Mouse (Mus musculus) forebrain, embryonic 10.5 days (tissue): Measurements from ENCODE around the gene Pik3c2b. TPM values are rescaled to one million over a fixed set of nuclear protein-coding genes. Genes with fewer than 3 reads are reported as not detected.

ENCODE experiments used
- DNase-seq: peaks from one replicate; pipeline ENCODE4 v3.0.0-alpha.2; 2017; ENCODE audit warnings: low spot score; ENCODE audit errors: extremely low spot score
- H3K27ac ChIP-seq: fragments of 300-500 bp; sonication (generic); 2 replicates; pipeline ENCODE4 v1.5.1; 2016; ENCODE audit warnings: mild to moderate bottlenecking
- H3K27me3 ChIP-seq: fragments of 300-500 bp; sonication (generic); 2 replicates; pipeline ENCODE4 v1.6.1; 2016; ENCODE audit warnings: mild to moderate bottlenecking; ENCODE audit not compliant: poor library complexity, severe bottlenecking
- H3K36me3 ChIP-seq: fragments of 300-500 bp; sonication (generic); replicated peaks from 2 replicates; pipeline ENCODE4 v1.6.1; 2016; ENCODE audit warnings: mild to moderate bottlenecking, moderate library complexity
- H3K4me1 ChIP-seq: fragments of 300-500 bp; sonication (generic); 2 replicates; pipeline ENCODE4 v1.6.1; 2016
- H3K4me3 ChIP-seq: fragments of 300-500 bp; sonication (generic); 2 replicates; pipeline ENCODE4 v1.5.1; 2016; ENCODE audit warnings: mild to moderate bottlenecking, moderate library complexity
- H3K9me3 ChIP-seq: fragments of 300-500 bp; sonication (generic); 2 replicates; pipeline ENCODE4 v1.6.1; 2016; ENCODE audit warnings: mild to moderate bottlenecking, moderate library complexity
- WGBS: fragments of 180-500 bp; shearing (Covaris S2); methylation state at CpG from one replicate; pipeline ENCODE4 v1.1.7; 2016; 5-methylcytosine and 5-hydroxymethylcytosine counted together
- polyA plus RNA-seq: library from polyadenylated mRNA; unstranded; fragments of >200 nt; fragmentation: Nextera tagmentation; extraction: Ambion mirVana; gene quantifications from 2 replicates; pipeline ENCODE4 v1.2.1, GENCODE M21; 2016

Pik3c2b gene
- polyA plus RNA-seq, 1 experiment from 2014 or later: 13.7 TPM

DNA sequence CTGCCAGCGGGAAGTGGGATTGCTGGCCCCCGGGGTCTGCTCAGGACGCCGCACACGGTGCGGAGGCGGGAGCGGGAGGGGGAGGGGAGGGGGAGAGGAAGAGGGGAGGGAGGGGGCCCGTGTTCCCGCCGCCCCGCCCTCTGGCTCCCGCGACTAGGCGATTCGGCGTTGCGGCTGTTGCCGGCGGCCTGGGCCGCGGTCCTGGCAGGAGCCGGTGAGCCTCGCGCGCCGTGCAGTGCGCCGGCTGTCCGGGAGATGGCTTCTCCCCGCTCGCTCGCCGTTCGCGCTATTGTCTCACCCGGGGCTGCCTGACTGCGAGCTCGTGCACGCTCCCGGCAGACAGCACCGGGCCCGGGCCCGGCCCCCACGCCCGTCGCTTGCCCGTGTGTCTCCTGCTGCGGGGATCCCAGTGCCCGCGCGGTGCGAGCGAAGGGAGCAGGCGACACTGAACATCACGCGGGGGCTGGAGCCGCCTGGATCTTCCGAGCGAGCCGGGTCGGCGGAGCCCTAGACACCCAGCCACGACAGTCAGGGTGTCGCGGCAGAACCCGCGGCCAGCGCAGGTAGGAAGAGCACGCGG, 484 bp downstream of the Pik3c2b start:
- H3K27ac ChIP-seq: peak overlapping the region; percentile 99
- H3K27me3 ChIP-seq: peaks cover 11% of the 10 kb centered on the region; the same call in 1 of the 2 replicates
- H3K4me3 ChIP-seq: peak overlapping the region; percentile 95
- H3K36me3 ChIP-seq: no peaks in the 10 kb centered on the region
- under 1% methylated on average over 68 of the region's 71 CpGs for WGBS
- H3K9me3 ChIP-seq: no peaks in the 10 kb centered on the region
- DNase-seq: peak; percentile 80
- H3K4me1 ChIP-seq: peaks cover 65% of the 10 kb centered on the region

DNA sequence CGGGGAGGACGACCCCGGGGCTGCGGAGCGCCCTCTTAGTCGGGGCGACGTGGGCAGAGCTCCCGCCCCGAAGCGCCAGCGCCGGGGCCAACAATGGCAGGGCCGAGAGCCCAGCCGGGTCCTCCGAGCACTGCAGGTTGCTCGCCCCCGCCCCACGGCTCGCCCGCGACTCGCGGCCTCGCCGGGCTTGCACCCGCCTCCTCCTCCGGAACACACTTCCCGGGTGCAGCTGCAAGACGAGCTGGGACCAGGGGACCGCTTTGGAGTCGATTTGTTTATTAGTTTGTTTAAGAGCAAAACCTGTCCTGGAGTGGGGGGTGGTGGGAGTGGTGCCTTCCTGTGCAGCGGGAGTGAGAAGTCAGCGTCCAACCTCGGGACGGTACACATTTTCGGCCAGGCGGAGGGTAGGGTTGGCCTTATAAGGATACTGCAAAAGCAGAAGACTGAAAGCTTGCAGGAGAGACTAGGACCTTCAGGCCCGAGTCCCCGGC, 1.0 kb downstream of the Pik3c2b start:
- Histone ChIP-seq H3K4me1 (peaks cover 65% of the 10 kb centered on the region), H3K9me3 (no peaks in the 10 kb centered on the region), H3K27me3 (peaks cover 11% of the 10 kb centered on the region; the same call in 1 of the 2 replicates), H3K36me3 (peaks cover under 1% of the 10 kb centered on the region; the same call in 1 of the 2 replicates), H3K27ac (peak overlapping the region; percentile 99), H3K4me3 (peak overlapping the region; percentile 95)
- DNase-seq: peak; percentile 49
- WGBS: 0% methylated on average over 40 of the region's 40 CpGs

DNA sequence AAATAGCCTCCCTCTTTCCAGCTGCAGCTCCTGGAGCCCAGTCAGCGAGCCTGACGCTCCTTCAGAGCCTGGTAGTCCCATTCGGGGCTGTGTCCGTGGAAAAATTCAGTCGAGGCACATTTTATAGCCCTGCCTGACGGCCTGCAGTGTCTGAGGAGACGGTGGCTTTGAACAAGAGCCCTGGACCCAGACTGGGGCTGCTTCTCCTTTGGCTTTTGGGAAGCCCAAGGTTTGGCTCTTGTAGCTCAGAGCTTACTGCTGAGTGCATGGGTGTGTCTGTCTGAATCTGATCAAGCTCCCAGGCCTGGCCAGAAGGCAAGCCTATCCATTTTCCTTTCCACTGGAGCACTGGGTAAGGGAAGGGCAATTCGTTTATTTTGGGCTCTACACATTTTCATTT, 2.1 kb downstream of the Pik3c2b start:
- peaks cover 4% of the 10 kb centered on the region; the same call in 1 of the 2 replicates for H3K36me3 ChIP-seq
- H3K27me3 ChIP-seq: peaks cover 11% of the 10 kb centered on the region; the same call in 1 of the 2 replicates
- no peaks in the 10 kb centered on the region for H3K9me3 ChIP-seq
- DNase-seq: no peak
- peak overlapping the region; percentile 95 for H3K4me3 ChIP-seq
- peaks cover 73% of the 10 kb centered on the region for H3K4me1 ChIP-seq
- H3K27ac ChIP-seq: peak overlapping the region; percentile 99
- WGBS: 55% methylated on average over 8 of the region's 8 CpGs

DNA sequence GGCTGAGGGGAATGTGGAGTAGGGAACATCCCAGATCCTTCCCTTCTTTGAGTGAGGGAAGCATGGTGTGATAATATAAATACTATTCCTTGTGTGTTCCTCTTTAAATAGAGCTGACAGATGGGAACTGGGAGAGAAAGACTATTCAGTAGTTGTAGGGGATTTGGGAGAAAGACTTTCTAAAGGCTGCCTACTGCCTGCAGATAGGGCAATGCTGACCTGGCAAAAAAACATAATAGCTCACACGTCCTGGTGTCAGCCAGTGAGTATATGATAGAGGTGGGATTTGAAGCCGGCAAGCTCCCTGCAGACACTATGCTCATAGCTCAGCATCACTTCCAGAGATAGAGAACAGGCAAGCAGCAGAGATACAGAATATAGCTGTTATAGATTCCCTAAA, 3.2 kb downstream of the Pik3c2b start:
- Histone ChIP-seq H3K4me1 (peaks cover 84% of the 10 kb centered on the region), H3K36me3 (peaks cover 4% of the 10 kb centered on the region; the same call in 1 of the 2 replicates), H3K27ac (no peak overlapping the region), H3K4me3 (peak overlapping the region; percentile 21; the same call in 1 of the 2 replicates), H3K9me3 (no peaks in the 10 kb centered on the region), H3K27me3 (peaks cover 11% of the 10 kb centered on the region; the same call in 1 of the 2 replicates)
- 44% methylated on average over 2 of the region's 2 CpGs for WGBS
- DNase-seq: no peak

DNA sequence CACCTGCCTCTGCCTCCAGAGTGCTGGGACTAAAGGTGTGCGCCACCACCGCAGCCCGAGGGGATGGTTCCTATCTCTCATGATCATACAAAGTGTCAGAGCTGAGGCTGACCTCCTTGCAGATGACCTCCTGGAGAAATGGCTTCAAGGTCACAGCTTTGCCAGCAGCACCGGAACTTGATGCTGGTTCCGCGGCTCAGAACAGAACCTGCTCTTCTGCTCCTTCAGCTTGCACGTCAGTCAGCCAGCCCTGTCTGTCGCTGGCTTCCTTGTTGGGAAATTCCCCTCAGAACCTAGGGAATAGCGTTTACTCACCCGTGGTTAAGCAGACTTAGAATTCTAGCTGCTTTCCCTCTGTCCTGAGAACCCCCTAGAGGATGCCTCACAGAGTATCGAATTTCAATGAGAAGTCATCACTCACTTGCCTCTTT, 4.5 kb downstream of the Pik3c2b start:
- Histone ChIP-seq H3K27ac (peak overlapping the region; percentile 66), H3K36me3 (peaks cover 4% of the 10 kb centered on the region; the same call in 1 of the 2 replicates), H3K9me3 (no peaks in the 10 kb centered on the region), H3K27me3 (no peaks in the 10 kb centered on the region), H3K4me1 (peaks cover 85% of the 10 kb centered on the region), H3K4me3 (peak overlapping the region; percentile 20; the same call in 1 of the 2 replicates)
- DNase-seq: no peak
- WGBS: 27% methylated on average over 11 of the region's 11 CpGs

DNA sequence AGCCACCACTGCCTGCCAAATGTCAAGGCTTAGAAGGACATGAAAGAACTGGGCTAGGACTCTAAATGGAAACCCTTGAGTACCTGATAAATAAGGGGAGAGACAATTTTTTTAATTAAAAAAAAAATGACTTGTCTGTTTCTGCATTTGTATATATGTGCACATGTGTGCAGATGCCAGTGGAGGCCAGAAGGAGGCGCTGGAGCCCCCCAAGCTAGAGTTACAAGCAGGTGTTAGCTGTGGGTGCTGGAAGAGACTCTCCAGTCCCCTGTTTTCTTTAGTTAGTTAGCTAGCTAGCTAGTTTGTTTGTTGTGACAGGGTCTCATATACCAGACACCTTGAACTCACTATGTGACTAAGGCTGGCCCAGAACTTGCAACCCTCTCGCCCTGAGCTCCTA, 6.4 kb downstream of the Pik3c2b start:
- H3K27ac ChIP-seq: peak overlapping the region; percentile 25; the same call in 1 of the 2 replicates
- H3K36me3 ChIP-seq: peaks cover 4% of the 10 kb centered on the region; the same call in 1 of the 2 replicates
- no peak overlapping the region for H3K4me3 ChIP-seq
- peaks cover 75% of the 10 kb centered on the region for H3K4me1 ChIP-seq
- H3K27me3 ChIP-seq: no peaks in the 10 kb centered on the region
- H3K9me3 ChIP-seq: no peaks in the 10 kb centered on the region
- DNase-seq: no peak
- WGBS: 87% methylated on average over 2 of the region's 2 CpGs

DNA sequence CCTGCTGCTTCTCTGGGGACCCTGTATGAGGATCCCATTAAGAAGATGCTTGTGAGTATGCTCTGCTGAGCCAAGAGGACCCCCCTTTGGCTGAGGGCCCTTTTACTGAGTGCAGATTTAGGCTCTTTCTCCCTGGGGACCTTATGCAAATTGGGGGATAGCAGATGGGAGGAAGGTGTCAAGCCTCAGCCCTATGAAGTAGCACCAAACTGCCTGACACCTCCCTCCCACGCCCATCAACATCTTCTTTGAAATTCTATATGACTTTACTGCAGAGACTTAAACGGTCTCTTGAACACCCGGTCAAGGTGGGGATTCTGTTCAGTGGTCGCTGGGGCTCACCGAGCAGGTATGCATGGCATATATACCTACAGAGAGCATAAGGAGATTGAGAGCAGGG, 7.6 kb downstream of the Pik3c2b start:
- Histone ChIP-seq H3K27ac (peak overlapping the region; percentile 16; the same call in 1 of the 2 replicates), H3K27me3 (no peaks in the 10 kb centered on the region), H3K4me1 (peaks cover 75% of the 10 kb centered on the region), H3K4me3 (no peak overlapping the region), H3K9me3 (no peaks in the 10 kb centered on the region), H3K36me3 (peaks cover 4% of the 10 kb centered on the region; the same call in 1 of the 2 replicates)
- WGBS: 77% methylated on average over 5 of the region's 5 CpGs
- no peak for DNase-seq

DNA sequence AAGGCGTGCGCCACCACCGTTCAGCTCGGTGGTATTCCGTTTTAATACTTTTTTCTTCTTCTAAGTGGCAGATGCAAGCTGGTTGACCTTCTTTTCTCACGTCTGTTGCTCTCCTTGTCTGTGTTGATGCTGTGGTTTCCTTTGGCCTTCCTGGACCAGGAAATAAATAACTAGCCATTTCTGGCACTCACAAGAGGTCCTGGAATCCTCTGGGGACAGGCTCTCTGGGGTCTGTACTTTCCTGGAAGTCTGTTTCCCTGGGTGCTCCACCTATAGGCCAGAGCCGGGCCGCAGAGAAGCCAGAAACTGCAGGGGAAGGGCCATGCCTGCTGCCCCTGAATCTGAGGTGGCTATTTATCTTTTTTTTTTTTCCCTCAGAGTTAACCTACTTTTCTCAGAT, 8.9 kb downstream of the Pik3c2b start:
- Histone ChIP-seq H3K27ac (no peak overlapping the region), H3K36me3 (peaks cover 4% of the 10 kb centered on the region; the same call in 1 of the 2 replicates), H3K27me3 (no peaks in the 10 kb centered on the region), H3K4me1 (peaks cover 70% of the 10 kb centered on the region), H3K9me3 (no peaks in the 10 kb centered on the region), H3K4me3 (no peak overlapping the region)
- WGBS: 81% methylated on average over 8 of the region's 8 CpGs
- DNase-seq: no peak

DNA sequence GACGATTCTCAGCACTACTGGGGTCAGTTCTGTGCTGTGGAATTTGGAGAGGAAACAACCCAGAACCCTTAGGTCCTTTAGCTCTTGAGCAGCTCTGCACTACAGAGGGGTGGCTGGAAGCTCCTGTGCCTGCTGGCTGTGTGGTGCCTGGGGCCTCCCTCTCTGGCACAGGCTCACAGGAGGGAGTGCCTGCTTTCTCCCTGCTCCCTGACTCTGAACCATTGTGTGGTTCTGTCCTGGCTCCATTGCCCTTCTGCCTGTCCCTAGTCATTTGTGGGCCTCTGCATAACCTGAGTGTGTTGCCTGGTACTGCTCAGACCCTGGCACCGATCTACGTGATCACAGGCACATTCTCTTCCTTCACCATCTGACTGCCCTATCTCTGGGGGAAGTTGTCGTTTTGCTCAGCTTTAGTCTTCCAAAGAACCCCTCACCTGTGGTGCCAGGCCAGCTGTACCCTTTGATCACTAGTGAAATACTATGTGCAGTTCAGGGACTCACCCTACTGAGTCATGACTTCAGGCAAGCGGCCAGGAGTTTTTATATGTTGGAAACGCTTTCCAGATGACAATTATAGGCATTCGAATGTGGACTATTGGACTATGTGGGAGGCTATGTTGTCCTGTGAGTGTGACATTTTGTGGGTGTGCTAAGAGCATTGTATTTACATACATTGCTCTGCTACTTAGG, 12.0 kb downstream of the Pik3c2b start:
- H3K27ac ChIP-seq: peak overlapping the region; percentile 56; the same call in 1 of the 2 replicates
- H3K36me3 ChIP-seq: peaks cover 12% of the 10 kb centered on the region
- no peak for DNase-seq
- H3K9me3 ChIP-seq: no peaks in the 10 kb centered on the region
- H3K4me3 ChIP-seq: no peak overlapping the region
- H3K4me1 ChIP-seq: peaks cover 62% of the 10 kb centered on the region
- H3K27me3 ChIP-seq: no peaks in the 10 kb centered on the region
- 80% methylated on average over 7 of the region's 7 CpGs for WGBS

DNA sequence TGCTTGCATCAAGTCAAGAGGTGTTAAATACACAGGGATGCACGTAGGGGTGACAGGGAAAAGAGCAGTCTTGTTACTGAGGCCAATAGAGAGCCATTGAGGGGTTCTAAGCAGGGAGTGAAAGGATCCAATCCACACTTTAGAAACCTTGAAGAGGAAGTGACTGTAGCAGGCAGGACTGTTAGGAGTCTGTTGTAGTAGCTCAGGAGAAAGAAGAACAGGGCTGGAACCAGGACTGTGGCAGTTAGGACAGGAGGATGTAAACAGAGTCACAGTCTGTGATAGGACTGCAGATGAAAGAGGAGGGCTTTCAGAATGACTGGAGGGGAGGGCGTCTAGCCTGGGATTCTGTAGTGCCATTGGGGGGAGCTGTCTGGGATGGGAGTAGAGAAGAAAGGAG, 14.1 kb downstream of the Pik3c2b start:
- no peak overlapping the region for H3K4me3 ChIP-seq
- H3K36me3 ChIP-seq: peaks cover 33% of the 10 kb centered on the region
- DNase-seq: no peak
- H3K27me3 ChIP-seq: no peaks in the 10 kb centered on the region
- peaks cover 42% of the 10 kb centered on the region for H3K4me1 ChIP-seq
- 51% methylated on average over 2 of the region's 2 CpGs for WGBS
- no peak overlapping the region for H3K27ac ChIP-seq
- H3K9me3 ChIP-seq: peaks cover 7% of the 10 kb centered on the region; the same call in 1 of the 2 replicates

DNA sequence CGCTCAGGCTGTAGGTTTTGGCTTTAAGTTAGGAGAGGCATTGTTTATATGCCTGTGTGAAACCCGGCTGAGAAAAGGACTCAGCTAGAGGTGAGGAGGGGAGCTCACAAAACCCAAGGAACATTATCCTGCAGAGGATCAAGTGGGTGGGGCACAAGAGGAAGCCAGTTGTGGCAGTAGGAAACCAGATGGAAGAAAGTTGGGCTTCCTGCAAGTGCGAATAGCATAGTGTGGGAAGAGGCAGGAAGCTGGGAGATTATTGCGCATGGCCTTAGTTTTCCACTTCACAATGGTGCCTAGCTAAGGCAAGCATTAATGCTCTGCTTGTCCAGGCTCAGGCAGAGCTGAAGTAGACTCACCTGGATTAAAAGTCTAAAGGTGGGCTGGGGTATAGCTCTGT, 15.2 kb downstream of the Pik3c2b start:
- Histone ChIP-seq H3K4me1 (peaks cover 42% of the 10 kb centered on the region), H3K4me3 (no peak overlapping the region), H3K27ac (no peak overlapping the region), H3K27me3 (no peaks in the 10 kb centered on the region), H3K36me3 (peaks cover 38% of the 10 kb centered on the region), H3K9me3 (peaks cover 7% of the 10 kb centered on the region; the same call in 1 of the 2 replicates)
- WGBS: 54% methylated on average over 4 of the region's 4 CpGs
- no peak for DNase-seq

DNA sequence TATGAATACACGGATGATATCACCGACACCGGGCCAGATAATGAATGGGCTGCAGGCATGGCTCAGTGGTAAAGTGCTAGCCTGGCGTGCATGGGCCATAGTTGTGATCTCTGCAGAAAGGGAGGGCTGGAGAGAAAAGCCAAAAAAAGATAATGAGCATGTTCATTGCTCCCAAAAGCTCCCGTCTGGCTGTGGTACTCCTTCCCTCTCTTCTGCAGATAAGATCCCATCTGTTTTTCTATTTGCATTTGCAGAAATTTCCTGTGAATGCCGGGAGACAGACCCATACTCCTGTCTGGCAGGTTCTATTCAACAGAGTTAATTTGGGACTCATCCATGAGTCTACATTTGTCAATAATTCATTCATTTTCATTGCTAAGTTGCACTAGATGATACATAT, 17.7 kb downstream of the Pik3c2b start:
- 95% methylated on average over 6 of the region's 6 CpGs for WGBS
- H3K4me1 ChIP-seq: peaks cover 24% of the 10 kb centered on the region
- H3K27ac ChIP-seq: no peak overlapping the region
- H3K9me3 ChIP-seq: peaks cover 7% of the 10 kb centered on the region; the same call in 1 of the 2 replicates
- no peak for DNase-seq
- H3K36me3 ChIP-seq: peaks cover 62% of the 10 kb centered on the region
- no peak overlapping the region for H3K4me3 ChIP-seq
- H3K27me3 ChIP-seq: no peaks in the 10 kb centered on the region

DNA sequence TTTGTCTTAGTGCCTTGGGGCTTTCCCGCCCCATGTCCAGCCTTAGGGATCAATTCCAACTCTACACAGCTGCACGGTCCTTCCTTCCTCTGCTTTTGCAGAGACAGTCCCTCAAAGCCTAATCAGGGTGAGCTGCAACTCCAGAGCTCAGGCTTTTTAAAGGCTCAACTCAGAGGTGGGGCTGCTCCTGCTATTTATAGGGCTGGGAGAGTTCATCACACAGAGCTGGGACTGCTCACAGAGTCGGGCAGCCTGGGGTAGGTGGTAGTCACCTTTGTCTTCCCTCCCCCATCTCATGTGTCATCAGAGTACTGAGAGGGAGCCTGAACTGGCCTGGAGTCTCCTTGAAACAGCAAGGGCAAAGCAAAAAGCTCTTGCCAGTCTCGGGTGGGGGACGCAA, 22.8 kb downstream of the Pik3c2b start:
- WGBS: 70% methylated on average over 5 of the region's 5 CpGs
- Histone ChIP-seq H3K9me3 (peaks cover 7% of the 10 kb centered on the region; the same call in 1 of the 2 replicates), H3K36me3 (peaks cover 86% of the 10 kb centered on the region), H3K27ac (peak overlapping the region; percentile 69; the same call in 1 of the 2 replicates), H3K4me1 (peaks cover 36% of the 10 kb centered on the region), H3K27me3 (no peaks in the 10 kb centered on the region), H3K4me3 (no peak overlapping the region)
- DNase-seq: no peak
